Mouse (Mus musculus): Measurements from ENCODE around the gene Arhgap35.

- TF ChIP-seq CTCF (conservative IDR thresholded peaks at IDR 0.05; ENCODE audit: low read length) (no peak), POU5F1 (IDR thresholded peaks at IDR 0.05; ENCODE audit: borderline replicate concordance, low read length) (no peak)
Observed at GRCm38 (mm10) chr7:16455016-16455415, 159.8 kb downstream of the Arhgap35 start.

All from E14TG2a.4 (cell line).